Mouse (Mus musculus): ENCODE results near the gene Ccdc124.

Gene Ccdc124

DNA sequence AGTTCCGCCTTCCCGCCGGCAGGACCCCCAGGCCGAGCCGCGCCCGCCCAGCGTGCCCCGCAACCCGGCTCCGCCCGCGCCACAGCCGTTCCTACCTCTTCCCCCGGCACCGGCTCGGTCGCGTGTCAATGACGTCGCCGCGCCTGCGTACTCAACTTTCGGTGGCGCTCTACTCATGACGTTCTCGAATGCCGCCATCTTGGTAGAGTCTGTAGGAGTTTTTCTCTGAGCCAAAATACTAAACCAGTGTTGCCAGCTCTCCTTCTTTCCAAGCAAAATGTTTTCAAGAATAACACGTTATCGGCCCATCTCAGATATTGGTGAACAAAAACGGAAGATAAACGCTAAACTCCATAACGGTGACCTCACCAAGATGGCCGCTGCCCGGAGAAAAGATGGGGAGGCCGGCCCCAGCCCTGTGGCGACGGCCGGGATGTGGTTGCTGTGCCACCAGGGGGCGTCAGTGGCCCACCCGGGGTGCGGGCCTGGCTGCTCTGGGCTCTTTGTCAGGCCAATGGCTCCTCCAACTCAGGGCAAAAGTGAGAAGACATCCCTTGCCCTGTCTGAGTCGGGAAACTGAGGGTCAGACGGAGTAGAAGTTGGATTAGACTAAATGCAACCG, at the start of gene Ccdc124:
TSS of gene Ccdc124 (minus strand) at position 572 of the 622 bp plus-strand sequence.
- DNase-seq (ENCODE audit: low spot score in 2 of 2) = peak; percentile 90 to 95

DNA sequence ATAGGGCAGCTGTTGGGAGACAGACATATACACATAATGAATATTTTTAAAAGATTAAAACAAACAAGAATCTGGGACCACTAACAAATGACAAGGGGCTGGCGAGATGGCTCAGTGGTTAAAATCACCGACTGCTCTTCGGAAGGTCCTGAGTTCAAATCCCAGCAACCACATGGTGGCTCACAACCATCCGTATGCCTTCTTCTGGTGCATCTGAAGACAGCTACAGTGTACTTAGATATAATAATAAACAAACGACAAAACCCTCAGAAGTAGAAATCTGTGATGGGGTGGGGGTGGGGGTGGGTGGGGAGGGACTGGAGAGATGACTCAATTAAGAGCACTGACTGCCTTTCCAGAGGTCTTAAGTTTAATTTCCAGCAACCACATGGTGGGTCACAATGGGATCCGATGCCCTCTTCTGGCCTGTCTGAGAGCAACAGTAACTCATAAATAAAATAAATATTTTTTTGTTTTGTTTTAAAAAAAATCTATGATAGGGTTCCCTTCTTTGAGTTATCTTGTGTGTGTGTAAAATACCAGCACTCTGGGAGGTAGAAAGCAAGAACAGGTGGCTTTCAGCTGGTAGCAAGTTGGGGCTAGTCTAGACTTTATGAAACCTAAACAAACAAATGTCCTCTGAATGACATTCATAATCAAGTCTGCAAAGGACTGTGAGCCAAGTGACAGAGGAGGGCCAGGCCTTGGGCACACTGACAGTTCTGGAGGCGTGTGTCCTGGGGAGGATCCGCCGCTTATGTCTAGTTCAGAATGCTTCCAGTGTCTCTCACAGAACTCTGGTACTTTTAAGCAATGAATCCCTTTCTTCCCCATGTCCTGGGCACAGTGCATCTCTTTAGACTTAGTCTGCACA, 46.6 kb upstream of the Ccdc124 start:
- DNase-seq (ENCODE audit: low spot score in 2 of 2) = no peak

DNA sequence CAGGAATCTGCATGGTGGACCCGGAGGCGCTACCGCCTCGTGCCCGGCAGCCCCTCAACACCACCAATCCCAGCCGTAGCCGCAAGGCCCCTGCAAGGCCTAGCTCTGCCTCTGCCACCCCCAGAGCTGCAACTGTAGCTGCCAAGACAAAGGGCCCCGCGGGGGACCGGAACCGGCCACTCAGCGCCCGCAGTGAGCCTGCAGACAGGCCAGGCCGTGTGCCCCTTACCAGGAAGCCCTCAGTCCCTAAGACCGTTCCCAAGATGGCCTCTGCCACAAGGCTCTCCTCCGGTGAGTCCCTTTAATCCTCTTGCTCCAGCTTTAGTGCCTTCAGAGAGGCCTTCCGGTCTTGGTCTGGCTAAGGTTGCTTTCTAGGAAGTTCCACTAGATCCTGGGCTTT, 41.0 kb upstream of the Ccdc124 start:
- no peak for DNase-seq (ENCODE audit: low spot score in 2 of 2)

DNA sequence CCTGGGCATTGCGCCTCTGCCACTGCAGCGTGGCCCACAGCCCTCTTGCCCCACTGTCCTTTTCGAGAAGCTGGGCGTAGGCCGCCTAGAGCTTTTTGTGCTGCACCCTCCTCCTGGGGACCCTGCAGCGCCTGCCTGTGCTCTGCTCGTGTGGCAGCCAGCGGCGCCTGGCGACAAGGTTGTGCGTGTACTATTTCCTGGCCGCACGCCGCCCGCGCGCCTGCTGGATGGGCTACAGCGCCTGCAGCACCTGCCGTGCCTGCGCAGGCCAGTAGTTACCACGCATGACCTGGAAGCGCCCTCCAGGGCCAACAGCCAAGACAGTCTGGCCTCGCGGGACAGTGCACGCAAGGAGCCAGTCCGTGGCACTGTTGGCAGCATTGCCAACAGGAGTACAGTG, 39.8 kb upstream of the Ccdc124 start:
- no peak for DNase-seq (ENCODE audit: low spot score in 2 of 2)

DNA sequence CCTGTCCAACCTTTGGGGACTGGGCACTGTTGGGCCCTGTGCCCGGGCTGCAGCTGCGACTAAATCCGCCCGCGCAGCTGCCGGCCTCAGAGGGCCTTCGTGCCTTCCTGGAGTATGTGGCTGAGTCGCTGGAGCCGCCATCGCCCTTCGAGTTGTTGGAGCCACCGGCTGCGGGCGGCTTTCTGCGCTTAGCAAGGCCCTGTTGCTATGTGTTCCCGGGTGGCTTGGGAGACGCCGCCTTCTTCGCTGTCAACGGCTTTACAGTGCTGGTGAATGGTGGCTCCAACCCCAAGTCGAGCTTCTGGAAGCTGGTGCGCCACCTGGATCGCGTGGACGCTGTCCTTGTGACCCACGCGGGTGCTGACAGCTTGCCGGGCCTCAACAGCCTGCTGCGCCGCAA, 39.2 kb upstream of the Ccdc124 start:
- no peak for DNase-seq (ENCODE audit: low spot score in 2 of 2)

DNA sequence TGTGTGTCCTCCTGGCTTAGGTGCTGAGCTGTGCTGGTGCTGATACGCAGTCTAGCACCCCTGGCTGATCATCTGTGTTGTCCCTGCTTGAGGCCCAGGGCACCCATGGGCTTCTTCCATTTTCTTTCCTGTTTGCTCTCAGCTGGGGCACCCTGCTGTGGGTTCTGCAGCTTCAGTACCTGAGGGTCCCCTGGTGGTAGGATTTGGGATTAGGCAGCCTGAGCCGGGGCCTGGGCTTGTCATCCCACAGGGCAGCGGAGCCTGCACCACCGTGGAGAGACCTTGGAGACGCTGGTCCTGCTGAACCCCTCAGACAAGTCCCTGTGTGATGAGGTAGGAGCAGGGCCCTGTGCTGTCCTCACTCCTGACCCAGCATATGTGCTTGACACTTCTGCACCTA, 37.9 kb upstream of the Ccdc124 start:
- no peak for DNase-seq (ENCODE audit: low spot score in 2 of 2)

DNA sequence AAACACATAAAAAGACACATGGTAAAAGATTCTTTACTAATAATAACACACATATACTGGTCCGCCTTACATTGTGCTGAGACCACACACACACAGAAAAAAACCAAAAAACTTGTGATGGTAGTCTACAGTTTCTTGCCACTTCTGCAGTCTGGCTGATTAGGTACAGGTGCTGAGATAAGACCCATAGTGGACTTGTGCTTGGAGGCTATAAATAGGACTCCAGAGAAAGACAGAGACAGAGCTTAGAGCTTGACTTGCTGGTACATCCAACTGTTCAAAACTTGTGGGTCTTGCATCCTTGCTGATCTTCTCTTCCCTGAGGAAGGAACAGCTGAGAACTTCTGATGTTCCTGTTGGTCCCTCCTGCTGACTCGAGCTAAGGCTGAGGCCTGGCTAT, 33.8 kb upstream of the Ccdc124 start:
- no peak for DNase-seq (ENCODE audit: low spot score in 2 of 2)

DNA sequence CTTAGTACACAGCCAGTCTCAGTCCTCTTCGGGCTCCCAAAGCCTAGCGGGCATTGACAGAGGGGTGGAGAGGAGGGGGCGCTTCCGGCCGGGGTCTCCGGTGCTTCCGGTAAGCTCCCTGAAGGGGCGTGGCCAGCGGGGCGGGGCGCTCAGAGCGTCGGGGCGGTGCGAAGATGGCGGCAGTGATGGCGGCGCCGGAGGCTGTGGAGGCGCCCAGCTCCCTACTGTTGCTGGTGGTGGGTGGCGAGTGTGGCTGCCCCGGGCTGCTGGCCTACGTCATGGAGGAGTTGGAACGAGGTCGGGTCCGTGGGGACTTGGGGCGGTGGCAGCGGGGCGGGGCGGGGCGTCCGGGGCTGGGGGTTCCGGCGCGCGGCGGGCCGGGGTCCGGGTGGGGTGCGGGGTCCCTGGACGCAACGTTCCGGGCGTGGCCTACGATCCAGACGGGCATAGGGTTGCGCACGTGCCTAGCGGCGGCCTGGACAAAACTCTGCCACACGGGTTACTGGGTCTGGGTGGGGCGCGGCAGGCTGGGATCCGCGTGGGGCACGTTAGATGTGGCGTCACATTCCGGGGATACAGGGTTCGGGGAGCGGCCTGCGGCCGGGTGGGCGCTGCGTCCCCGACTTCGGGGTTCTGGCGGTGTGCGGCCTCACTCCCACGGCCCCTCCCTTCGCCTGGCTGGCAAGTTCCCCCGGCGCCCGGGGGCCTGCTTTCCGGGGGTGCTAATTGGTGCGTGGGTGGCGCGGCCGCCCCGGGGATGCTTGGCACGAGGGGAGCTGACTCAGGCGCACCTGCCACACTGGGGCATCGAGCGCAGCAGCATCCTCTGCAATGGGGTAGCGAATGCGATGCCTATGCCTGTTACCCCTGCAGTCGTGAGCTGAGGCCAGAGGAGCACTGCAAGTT, 32.3 kb upstream of the Ccdc124 start, which contains the start of gene Map1s:
TSS of gene Map1s (plus strand) at position 102 of the 906 bp plus-strand sequence.
- DNase-seq (ENCODE audit: low spot score in 2 of 2) = peak; percentile 82 to 89

DNA sequence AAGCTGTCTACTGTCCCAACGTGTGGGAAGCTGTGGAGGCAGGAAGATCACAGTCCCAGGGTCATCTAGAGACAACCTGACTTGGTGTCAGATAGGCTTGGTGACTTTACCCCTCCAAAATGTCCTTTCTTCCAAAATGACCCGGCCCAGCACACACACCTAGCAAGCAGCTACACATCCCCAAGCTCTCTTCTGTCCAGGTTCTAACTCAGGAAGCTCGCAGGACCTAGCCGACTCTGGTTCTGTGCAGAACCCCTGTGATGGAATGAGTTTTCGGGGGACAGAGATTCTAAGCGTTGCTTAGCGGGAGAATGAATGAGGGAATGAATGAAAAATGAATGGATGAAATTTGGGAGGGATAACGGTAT, 31.7 kb upstream of the Ccdc124 start:
- no peak for DNase-seq (ENCODE audit: low spot score in 2 of 2)

DNA sequence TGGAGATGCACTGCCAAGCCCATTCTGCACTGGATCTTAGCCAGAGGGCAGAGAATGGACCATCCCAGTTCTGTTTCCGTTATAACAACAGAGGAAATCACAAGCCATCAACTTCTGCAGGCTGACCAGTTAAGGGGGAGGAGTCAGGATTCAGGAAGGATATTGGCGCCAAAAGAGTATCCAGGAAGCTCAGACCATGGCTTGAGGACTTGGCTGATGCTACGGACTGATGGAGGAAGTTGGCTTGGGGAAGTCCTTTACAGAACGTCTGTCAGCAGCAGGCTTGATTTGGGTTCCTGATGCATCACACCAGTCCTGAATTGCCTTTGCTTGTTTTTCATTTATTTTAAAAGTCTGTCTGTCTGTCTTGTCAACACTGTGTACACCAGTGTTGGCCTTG, 30.8 kb upstream of the Ccdc124 start:
- no peak for DNase-seq (ENCODE audit: low spot score in 2 of 2)

DNA sequence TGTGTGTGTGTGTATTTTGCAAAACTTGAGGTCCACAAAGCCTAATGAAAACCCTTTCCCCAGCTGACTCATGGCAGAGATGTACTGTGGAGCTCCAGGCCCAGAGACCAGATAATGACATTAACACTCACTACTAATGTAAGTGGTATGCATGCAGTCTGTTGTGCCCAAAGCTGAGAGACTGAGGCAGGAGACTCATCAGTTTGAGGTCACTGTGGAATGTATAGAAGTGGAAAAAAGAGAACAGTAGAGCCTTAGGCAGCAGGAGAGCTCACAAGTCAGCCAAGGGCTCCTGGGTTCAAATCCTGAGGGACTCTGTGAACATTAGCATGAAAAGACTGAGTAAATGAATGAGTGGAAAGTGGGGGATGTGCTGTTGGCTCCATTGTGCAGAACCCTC, 29.8 kb upstream of the Ccdc124 start:
- no peak for DNase-seq (ENCODE audit: low spot score in 2 of 2)

DNA sequence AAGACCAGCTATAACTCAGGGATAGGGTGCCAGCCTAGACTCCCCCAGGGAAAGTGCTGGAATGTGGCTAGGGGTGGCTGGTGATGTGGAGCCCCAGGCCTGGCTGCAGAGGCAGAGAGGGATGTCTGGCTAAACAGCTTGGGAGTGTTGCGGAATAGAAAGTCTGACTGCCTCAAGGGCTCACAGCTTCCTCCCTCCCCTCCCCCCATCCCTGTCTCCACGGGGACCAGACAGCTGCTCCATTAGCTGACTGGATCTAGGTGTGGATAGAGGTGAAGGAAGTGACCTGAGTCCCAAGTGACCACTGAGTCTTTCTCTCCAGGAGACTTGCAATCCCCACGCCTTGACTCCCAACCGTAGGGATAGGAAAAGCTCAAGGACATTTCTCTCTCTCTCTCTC, 29.4 kb upstream of the Ccdc124 start:
- DNase-seq (ENCODE audit: low spot score in 2 of 2) = no peak

DNA sequence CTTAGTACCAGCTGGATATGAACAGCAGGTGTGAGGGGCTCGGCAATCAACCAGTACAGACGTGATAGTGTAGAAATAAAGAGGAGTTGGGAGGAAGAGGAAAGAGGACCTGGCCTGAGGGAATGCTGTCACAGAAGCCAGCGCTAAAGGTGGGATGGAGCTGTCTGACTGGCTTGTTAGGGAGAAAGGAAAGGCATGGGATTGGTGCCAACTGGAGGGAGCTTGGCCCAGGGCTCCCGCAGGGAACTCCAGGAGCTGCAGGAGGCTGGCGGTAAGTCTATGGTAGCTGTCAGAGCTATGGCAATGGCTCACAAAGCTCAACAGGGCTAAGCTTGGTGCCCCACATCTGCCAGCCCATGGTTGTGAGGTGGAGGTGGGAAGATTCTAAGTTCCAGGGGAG, 28.5 kb upstream of the Ccdc124 start:
- no peak for DNase-seq (ENCODE audit: low spot score in 2 of 2)

DNA sequence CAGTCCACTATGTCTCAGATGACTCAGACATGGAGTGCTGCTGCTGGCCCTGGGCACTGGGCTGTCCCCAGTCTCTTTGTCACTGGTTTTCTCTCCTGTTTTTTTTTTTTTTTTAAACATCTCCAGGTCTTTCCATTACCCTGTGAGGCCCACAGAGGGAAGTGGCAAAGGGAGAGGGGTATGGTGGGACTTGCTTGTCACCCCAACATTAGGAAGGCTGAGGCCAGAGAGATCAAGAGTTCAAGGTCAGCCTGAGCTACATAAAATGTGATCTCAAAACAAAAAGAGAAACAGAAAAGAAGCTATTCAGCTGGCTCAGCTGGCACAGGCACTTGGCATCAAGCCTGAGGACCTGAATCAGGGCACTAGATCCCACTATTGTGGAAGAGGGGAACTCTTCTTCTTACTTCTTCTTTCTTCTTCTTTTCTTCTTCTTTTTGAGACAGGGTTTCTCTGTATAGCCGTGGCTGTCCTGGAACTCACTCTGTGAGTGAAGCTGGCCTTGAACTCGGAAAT, 27.2 kb upstream of the Ccdc124 start:
- no peak for DNase-seq (ENCODE audit: low spot score in 2 of 2)

DNA sequence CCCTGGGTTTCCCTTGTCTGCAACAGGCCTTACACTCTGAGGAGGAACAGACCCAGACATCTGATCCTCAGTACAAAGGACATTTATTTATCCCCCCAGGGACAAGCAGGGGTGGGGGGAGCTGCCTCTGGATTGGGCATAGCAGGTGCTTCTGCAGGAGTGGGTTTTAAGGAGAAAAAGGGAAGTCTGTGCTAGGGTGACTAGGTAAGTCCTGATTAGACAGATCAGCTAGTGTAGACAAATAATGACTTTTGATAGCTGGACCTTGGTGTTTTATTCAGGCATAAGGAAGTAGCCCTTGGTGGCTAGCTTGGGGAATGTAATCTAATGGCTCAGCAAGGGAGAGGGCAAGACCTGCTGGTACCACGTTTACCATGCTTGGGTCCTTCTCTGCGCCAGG, 25.5 kb upstream of the Ccdc124 start:
- DNase-seq (ENCODE audit: low spot score in 2 of 2) = no peak

DNA sequence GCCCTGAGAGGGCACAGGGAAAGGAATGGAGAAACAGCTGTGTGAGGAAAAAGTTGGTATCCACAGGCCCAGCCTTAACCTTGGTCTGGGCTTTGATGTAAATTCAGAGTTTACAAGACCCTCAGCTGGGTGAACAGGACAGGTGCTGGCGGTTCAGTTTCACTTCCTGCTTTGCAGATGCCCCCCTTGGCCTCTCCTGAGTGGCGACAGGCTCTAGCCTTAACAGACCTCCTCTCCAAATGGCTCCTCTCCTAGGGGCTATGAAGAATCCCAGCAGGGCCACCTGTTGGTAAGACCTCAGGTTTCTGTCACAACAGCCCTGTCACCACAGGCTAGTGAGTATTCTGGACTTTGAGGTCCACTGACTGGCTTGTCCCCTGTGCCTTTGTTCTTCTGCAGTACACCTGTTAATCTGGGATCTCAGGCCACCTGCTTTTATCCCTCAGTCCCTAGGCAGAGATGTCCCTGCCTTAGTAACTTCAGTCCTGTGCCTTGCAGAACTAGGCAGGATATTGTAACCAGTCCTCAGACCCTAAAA, 25.0 kb upstream of the Ccdc124 start:
- DNase-seq (ENCODE audit: low spot score in 2 of 2) = no peak

DNA sequence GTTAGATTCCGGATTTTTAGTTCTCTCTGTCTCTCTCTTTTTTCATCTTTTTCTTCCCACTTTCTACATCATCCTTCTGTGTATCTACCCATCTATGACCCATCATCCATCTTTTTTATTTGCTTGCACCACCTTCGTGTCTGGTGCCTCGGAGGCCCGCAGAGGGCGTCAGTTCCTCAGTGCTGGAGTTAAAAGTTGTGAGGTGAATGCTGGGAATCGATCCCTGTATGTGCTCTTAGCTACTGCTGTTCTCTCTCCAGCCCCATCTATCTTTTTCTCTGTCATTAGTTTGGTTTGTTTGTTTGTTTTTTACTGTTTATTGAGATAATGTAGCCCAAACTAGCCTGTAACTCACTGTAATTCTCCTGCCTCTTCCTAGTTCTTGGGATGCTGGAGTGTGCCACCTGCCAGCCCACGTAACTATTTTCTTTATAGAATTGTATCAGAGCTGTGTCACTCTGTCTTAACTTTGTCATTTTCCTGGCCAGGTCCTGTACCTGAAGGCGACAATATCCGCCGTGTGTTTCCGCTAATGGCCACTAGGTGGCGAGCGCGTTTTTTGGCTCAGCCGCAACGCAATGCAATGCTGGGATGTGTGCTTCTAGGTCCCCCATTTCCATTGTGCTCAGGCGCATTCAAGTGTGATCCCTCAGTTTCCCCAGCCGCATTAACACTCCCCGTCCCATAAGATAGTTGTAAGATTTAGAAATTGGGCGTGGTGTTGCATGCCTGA, 24.1 kb upstream of the Ccdc124 start:
- DNase-seq (ENCODE audit: low spot score in 2 of 2) = peak in 1 of 2 experiments; percentile 83

DNA sequence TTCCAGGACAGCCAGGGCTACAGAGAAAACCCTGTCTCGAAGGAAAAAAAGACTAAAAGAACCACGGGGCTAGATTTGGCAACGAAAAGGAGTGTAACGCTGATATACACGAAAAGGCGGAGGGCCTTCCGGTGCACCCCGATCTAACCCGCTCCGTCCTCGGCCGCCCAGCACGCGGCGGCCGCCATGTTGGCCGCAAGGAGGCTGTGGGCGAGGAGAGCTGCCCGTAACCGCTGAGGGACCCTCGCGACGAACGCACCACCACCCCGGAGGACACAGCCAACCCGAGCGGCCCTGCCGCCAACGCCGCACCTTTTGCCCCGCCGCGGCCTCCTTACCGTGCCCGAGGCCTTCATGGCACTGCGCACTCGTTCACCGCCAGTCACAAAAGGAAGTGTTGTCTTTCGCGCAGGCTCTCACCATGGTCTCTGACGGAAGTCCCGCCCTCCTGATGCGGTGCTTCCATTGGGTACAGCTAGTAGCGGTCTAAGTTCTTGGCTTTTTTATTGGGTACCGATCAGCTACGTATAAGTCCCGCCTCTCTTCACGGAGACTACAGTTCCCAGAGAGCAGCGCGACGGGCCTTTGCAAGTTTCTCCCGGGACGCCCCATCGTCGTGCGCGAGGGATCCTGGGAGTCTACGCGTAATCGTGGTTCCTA, 23.4 kb upstream of the Ccdc124 start, which contains the start of gene Rpl18a:
TSS of gene Rpl18a (minus strand) at position 392 of the 660 bp plus-strand sequence.
- DNase-seq (ENCODE audit: low spot score in 2 of 2) = peak; percentile 94 to 96

DNA sequence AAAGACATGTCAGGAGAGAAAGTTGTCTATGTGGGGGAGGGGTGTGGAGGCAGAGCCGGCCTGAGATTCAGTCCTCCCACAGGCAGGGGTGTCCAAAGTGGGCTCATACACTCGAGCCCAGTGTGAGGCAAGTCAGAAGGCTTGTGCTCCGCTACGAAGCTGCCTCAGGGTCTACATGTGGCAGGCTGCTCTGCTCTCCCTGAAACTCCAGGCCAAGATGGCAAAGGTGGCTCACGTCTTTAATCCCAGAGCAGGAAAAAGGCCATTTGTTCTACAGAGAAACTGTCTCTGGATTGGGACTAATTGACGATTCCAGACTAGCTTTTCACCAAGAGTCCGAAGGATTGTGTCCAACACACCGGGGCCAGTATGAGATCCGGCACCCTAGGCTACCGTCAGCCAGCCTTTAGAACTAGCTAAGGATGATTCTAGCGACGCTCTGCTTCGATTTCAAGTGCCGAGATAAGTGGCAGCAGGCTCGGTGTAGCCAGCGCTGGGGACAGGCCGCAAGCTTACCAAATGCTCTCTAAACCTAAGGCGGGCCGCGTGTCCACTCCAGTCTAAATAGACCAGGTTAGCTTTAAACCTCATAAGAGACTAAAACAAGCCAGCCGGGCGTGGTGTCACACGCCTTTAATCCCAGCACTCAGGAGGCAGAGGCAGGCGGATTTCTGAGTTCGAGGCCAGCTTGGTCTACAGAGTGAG, 22.7 kb upstream of the Ccdc124 start:
- DNase-seq (ENCODE audit: low spot score in 2 of 2) = no peak

Data from frontal cortex, postnatal 10 days (tissue).